Mouse (Mus musculus) hindbrain, embryonic 14.5 days (tissue): Measurements from ENCODE around the gene Stpg1. TPM values are rescaled to one million over a fixed set of nuclear protein-coding genes. Genes with fewer than 3 reads are reported as not detected.

ENCODE experiments used
- ATAC-seq: fragments of 200-750 bp; cut with Nextera tagmentation; 2 replicates; pipeline ENCODE4 v1.8.0; 2017; ENCODE audit warnings: moderate number of reproducible peaks, mild to moderate bottlenecking, moderate TSS enrichment, moderate library complexity; ENCODE audit not compliant: low FRiP score
- DNase-seq: peaks from one replicate; pipeline ENCODE4 v3.0.0-alpha.2; 2015; ENCODE audit warnings: low spot score
- H3K27ac ChIP-seq: fragments of 300-500 bp; sonication (generic); 2 replicates; pipeline ENCODE4 v1.5.1; 2014; ENCODE audit warnings: mild to moderate bottlenecking, moderate library complexity
- H3K27me3 ChIP-seq: fragments of 300-500 bp; sonication (generic); 2 replicates; pipeline ENCODE4 v1.6.1; 2014; ENCODE audit warnings: mild to moderate bottlenecking, low read length, mixed read lengths; ENCODE audit not compliant: control insufficient read depth, insufficient read depth
- H3K36me3 ChIP-seq: fragments of 300-500 bp; sonication (generic); replicated peaks from 2 replicates; pipeline ENCODE4 v1.6.1; 2014; ENCODE audit not compliant: control insufficient read depth, insufficient read depth
- H3K4me1 ChIP-seq: fragments of 300-500 bp; sonication (generic); replicated peaks from 2 replicates; pipeline ENCODE4 v1.6.1; 2014; ENCODE audit warnings: antibody characterized with exemption, low read length, mixed read lengths; ENCODE audit not compliant: control insufficient read depth, insufficient read depth
- H3K4me2 ChIP-seq: fragments of 300-500 bp; sonication (generic); replicated peaks from 2 replicates; pipeline ENCODE4 v1.6.1; 2014; ENCODE audit warnings: mild to moderate bottlenecking, moderate library complexity
- H3K4me3 ChIP-seq: fragments of 300-500 bp; sonication (generic); replicated peaks from 2 replicates; pipeline ENCODE4 v1.5.1; 2014; ENCODE audit warnings: mild to moderate bottlenecking, low read length
- H3K9ac ChIP-seq: fragments of 300-500 bp; sonication (generic); 2 replicates; pipeline ENCODE4 v1.6.1; 2014
- H3K9me3 ChIP-seq: fragments of 300-500 bp; sonication (generic); 2 replicates; pipeline ENCODE4 v1.6.1; 2016; ENCODE audit warnings: low read length; ENCODE audit not compliant: control insufficient read depth
- WGBS: fragments of 180-500 bp; shearing (Covaris S2); extraction: QIAGEN DNeasy Blood & Tissue Kit; methylation state at CpG from one replicate; pipeline ENCODE4 v1.1.7; 2014; 5-methylcytosine and 5-hydroxymethylcytosine counted together
- microRNA-seq: library from miRNA; unstranded; fragments of <30 nt; microRNA quantifications from one replicate; pipeline ENCODE4, GENCODE M21; 2016
- polyA plus RNA-seq: library from polyadenylated mRNA; unstranded; fragments of >200 nt; fragmentation: Nextera tagmentation; extraction: Ambion mirVana; gene quantifications from 2 replicates; pipeline ENCODE4 v1.2.1, GENCODE M21; 2014

Gene Stpg1
- polyA plus RNA-seq, 1 experiment from 2014 or later: 0.29 TPM

DNA sequence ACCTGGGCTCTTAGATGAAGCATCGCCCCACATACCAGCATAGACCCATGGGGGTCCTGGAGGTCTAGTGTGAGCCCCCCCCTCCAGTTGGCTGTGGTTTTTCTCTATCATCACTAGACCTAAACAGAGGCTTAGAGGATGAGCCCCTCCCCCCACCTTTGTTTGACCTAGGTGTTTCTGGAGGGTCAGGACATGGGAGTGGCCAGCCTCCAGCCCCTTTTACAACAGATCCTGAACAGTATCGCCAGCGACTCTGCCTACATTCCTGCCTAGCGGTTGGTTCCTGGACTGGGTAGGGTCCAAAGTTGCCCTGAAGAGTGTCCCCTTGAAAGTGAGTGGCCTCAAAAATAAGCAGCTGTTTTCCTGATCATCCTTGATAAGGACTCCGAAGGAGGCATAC is 83.9 kb downstream of the Stpg1 start:
- 89% methylated on average over 5 of the region's 5 CpGs for WGBS
- Histone ChIP-seq H3K4me1 (peaks cover 5% of the 10 kb centered on the region; the same call in 1 of the 2 replicates), H3K9me3 (no peaks in the 10 kb centered on the region), H3K27me3 (peaks cover 22% of the 10 kb centered on the region), H3K4me3 (no peak overlapping the region), H3K9ac (no peak overlapping the region), H3K4me2 (no peak overlapping the region), H3K36me3 (no peaks in the 10 kb centered on the region), H3K27ac (no peak overlapping the region)
- DNase-seq (no peak), ATAC-seq (no peak)

- no peak for DNase-seq
- Histone ChIP-seq H3K4me2 (no peak overlapping the region), H3K27ac (no peak overlapping the region), H3K27me3 (peaks cover 11% of the 10 kb centered on the region), H3K9me3 (no peaks in the 10 kb centered on the region), H3K9ac (no peak overlapping the region), H3K4me3 (no peak overlapping the region), H3K4me1 (no peaks in the 10 kb centered on the region), H3K36me3 (no peaks in the 10 kb centered on the region)
- 60% methylated on average over 6 of the region's 6 CpGs for WGBS
- ATAC-seq: no peak
Measured at GRCm38 (mm10) chr4:135579695-135580094, 85.1 kb downstream of the Stpg1 start.

DNA sequence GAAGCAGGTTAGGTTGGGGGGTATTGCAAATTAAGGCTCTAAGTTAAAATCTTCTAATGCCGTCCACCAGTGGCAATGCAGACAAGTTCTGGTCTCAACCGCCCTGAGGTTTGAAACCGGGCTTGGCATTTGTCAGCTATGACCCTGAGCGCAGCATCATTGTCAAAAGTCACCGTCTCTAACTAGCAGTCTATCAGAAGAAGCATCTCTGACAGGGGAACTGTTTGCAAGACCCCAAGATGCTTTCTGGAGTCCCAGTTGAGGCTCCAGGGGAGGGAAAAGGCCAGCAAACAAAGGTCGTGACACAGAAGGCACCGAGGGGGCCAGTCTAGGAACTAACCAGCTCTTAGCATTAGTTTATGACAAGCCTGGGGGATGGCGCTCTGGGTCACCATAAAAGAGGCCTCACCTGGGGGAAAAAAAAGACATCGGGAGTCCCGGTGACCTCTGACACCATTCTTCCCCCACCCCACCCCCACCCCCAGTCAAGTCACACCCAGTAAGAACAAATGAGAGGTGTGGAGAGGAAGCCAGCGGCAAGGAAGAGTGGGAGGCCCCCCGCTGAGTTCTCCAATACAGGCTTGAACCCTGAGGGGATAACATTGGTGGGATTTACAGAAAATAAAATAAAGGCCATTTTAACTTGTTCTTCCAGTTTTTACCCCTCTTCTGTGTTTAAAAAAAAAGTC is 86.8 kb downstream of the Stpg1 start:
- Histone ChIP-seq H3K9me3 (no peaks in the 10 kb centered on the region), H3K36me3 (no peaks in the 10 kb centered on the region), H3K9ac (no peak overlapping the region), H3K4me2 (no peak overlapping the region), H3K4me1 (no peaks in the 10 kb centered on the region), H3K27ac (no peak overlapping the region), H3K4me3 (no peak overlapping the region), H3K27me3 (no peaks in the 10 kb centered on the region; the same call in 1 of the 2 replicates)
- ATAC-seq (no peak), DNase-seq (no peak)
- 25% methylated on average over 12 of the region's 12 CpGs for WGBS

GRCm38 (mm10) chr4:135584838-135585237 is 90.2 kb downstream of the Stpg1 start:
- H3K9ac ChIP-seq: no peak overlapping the region
- no peak overlapping the region for H3K4me2 ChIP-seq
- H3K4me1 ChIP-seq: no peaks in the 10 kb centered on the region
- DNase-seq (no peak), ATAC-seq (no peak)
- 52% methylated on average over 4 of the region's 4 CpGs for WGBS
- no peak overlapping the region for H3K4me3 ChIP-seq
- H3K36me3 ChIP-seq: no peaks in the 10 kb centered on the region
- no peak overlapping the region for H3K27ac ChIP-seq
- no peaks in the 10 kb centered on the region; the same call in 1 of the 2 replicates for H3K27me3 ChIP-seq
- no peaks in the 10 kb centered on the region for H3K9me3 ChIP-seq

Small RNAs within 50 kb of the gene (microRNA-seq; reads per million reads assigned to microRNA genes)
- not detected for gene Gm25317

Other genes starting within 250 kb of the Stpg1 start
- gene Clic4, start 222.0 kb upstream of the Stpg1 start, polyA plus RNA-seq: 43.2 and 50.4 TPM in 2 replicates
- gene Srrm1, start 141.5 kb upstream of the Stpg1 start, polyA plus RNA-seq: 137 and 146 TPM in 2 replicates
- gene Ncmap, start 96.6 kb upstream of the Stpg1 start, polyA plus RNA-seq: 0.90 and 1.0 TPM in 2 replicates
- gene Rcan3, start 60.9 kb upstream of the Stpg1 start, polyA plus RNA-seq: 46.0 and 48.8 TPM in 2 replicates
- gene Nipal3, start 248 bp downstream of the Stpg1 start, polyA plus RNA-seq: 7.2 and 11.0 TPM in 2 replicates
- 1.0 and 1.1 TPM in 2 replicates for gene Grhl3, start 78.8 kb downstream of the Stpg1 start, polyA plus RNA-seq
- gene Ifnlr1, start 191.5 kb downstream of the Stpg1 start, polyA plus RNA-seq: 0.25 and 0.54 TPM in 2 replicates
- not detected in 2 replicates for gene Il22ra1, start 233.4 kb downstream of the Stpg1 start, polyA plus RNA-seq